Mouse (Mus musculus) lung, postnatal 0 days (tissue): Measurements from ENCODE around the gene Cnot2. TPM values are rescaled to one million over a fixed set of nuclear protein-coding genes. Genes with fewer than 3 reads are reported as not detected.
A peak's percentile ranks its signal among the peaks of the same experiment; 100 is the strongest.

Experiments used
- ATAC-seq: fragments of 200-750 bp; cut with Nextera tagmentation; 2 replicates; pipeline ENCODE4 v1.8.0; 2017; ENCODE audit warnings: moderate library complexity
- DNase-seq: peaks from one replicate; pipeline ENCODE4 v3.0.0-alpha.2; 2016; ENCODE audit warnings: low spot score
- H3K27ac ChIP-seq: fragments of 300-500 bp; sonication (generic); 2 replicates; pipeline ENCODE4 v1.5.1; 2014; ENCODE audit warnings: antibody characterized with exemption, mild to moderate bottlenecking, low read length, mixed read lengths
- H3K27me3 ChIP-seq: fragments of 300-500 bp; sonication (generic); replicated peaks from 2 replicates; pipeline ENCODE4 v1.6.1; 2014; ENCODE audit warnings: low read length, mixed read lengths; ENCODE audit not compliant: insufficient read depth
- H3K36me3 ChIP-seq: fragments of 300-500 bp; sonication (generic); 2 replicates; pipeline ENCODE4 v1.6.1; 2014; ENCODE audit warnings: low read length, mixed read lengths; ENCODE audit not compliant: insufficient read depth
- H3K4me1 ChIP-seq: fragments of 300-500 bp; sonication (generic); 2 replicates; pipeline ENCODE4 v1.6.1; 2014; ENCODE audit warnings: antibody characterized with exemption, low read depth, low read length, mixed read lengths; ENCODE audit not compliant: insufficient read depth
- H3K4me2 ChIP-seq: fragments of 300-500 bp; sonication (generic); replicated peaks from 2 replicates; pipeline ENCODE4 v1.6.1; 2014; ENCODE audit warnings: low read depth, mild to moderate bottlenecking, low read length, moderate library complexity, mixed read lengths
- H3K4me3 ChIP-seq: fragments of 300-500 bp; sonication (generic); 2 replicates; pipeline ENCODE4 v1.5.1; 2014; ENCODE audit warnings: low read depth, low read length
- H3K9ac ChIP-seq: fragments of 300-500 bp; sonication (generic); replicated peaks from 2 replicates; pipeline ENCODE4 v1.6.1; 2014; ENCODE audit warnings: low read depth, mild to moderate bottlenecking
- H3K9me3 ChIP-seq: fragments of 300-500 bp; sonication (generic); 2 replicates; pipeline ENCODE4 v1.6.1; 2016; ENCODE audit warnings: low read length, mixed read lengths
- CTCF ChIP-seq: IDR thresholded peaks from 2 replicates; pipeline ENCODE4 v1.5.1; 2016; ENCODE audit warnings: antibody characterized with exemption, mild to moderate bottlenecking
- EP300 ChIP-seq: IDR thresholded peaks from 2 replicates; pipeline ENCODE4 v1.6.1; 2016; ENCODE audit warnings: antibody characterized with exemption, mild to moderate bottlenecking, control low read depth
- WGBS: fragments of 180-500 bp; shearing (Covaris S2); extraction: QIAGEN DNeasy Blood & Tissue Kit; methylation state at CpG from one replicate; pipeline ENCODE4 v1.1.7; 2014; 5-methylcytosine and 5-hydroxymethylcytosine counted together
- polyA plus RNA-seq: library from polyadenylated mRNA; unstranded; fragments of >200 nt; fragmentation: Nextera tagmentation; extraction: Ambion mirVana; gene quantifications from 2 replicates; pipeline ENCODE4 v1.2.1, GENCODE M21; 2015

Cnot2 gene
- polyA plus RNA-seq, 1 experiment from 2014 or later = 47.3 TPM

DNA sequence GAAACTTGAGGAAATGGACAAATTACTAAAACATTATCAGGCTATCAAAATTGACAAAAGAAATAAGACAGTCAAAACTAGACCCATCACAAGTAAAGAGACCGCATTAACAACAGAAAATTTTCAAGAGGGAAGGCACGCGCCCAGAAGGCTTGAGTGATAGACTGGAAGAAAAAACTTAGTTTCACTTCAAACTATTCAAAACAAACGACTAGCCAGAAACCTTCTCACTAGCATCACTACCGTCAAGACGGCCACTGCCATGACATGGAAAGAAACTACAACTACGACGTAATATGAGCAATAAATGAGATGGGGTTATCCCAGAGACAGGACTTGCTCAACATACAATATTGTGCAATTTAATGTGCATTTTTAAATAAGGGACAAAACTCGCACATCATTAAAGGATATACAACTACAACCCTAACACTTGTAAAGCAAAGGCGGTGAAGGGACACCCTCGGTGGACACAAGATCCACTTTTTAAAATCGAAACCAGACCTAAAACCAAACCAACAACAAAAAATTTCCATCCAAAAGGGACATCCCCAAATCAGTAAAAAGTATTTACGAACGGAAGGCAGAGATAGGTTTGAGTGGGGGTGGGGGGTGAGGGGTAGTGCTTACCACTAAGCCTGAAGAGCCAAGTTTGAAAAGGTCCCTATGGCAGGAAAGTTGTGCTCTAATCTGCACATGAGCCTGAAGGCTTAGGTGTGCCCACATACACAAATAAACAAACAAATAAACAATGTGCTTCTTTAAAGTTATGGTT lies 16.3 kb downstream of the Cnot2 start:
- Histone ChIP-seq H3K36me3 (no peaks in the 10 kb centered on the region), H3K27me3 (no peaks in the 10 kb centered on the region), H3K4me2 (no peak overlapping the region), H3K27ac (no peak overlapping the region), H3K4me3 (no peak overlapping the region), H3K9me3 (no peaks in the 10 kb centered on the region), H3K4me1 (no peaks in the 10 kb centered on the region; the same call in 1 of the 2 replicates), H3K9ac (no peak overlapping the region)
- 77% methylated on average over 14 of the region's 14 CpGs for WGBS
- peak; percentile 15 for DNase-seq
- no peak for TF ChIP-seq EP300
- no peak for TF ChIP-seq CTCF
- no peak for ATAC-seq

DNA sequence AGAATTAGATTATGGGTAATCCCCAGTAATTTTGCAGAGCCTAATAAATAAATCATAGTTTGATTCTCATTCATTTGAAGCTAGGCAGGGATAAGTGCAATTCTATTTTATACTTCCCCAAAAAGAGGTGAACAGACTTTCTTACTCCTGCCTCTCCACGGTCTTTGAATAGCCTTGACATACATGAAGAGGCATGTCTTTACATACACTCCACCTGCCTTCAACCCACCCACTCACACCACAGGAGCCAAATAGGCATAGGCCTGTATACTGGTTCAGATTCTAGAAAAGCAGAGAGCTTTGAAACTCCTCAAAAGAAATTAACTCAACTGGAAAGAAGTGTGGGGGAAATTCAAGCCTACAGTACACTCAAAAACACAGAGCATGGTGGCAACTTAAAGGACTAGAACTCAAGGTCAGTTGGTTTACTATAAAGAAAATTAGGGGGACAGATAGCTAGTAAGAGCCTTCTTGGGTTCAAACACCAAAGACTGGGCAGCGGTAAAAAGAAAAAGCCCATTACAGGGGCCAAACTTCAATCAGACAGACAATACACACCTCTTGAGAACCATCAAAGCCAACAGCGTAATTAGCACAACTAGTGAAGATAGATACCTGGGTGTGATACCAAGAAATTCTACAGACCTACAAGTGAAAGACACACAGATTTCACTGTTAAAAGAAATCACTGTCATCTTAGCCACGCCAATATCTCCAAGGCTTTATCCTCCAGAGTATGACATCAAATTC lies 18.4 kb downstream of the Cnot2 start:
- Histone ChIP-seq H3K4me3 (no peak overlapping the region), H3K4me2 (no peak overlapping the region), H3K9me3 (no peaks in the 10 kb centered on the region), H3K27ac (no peak overlapping the region), H3K9ac (no peak overlapping the region), H3K4me1 (no peaks in the 10 kb centered on the region; the same call in 1 of the 2 replicates), H3K27me3 (no peaks in the 10 kb centered on the region), H3K36me3 (no peaks in the 10 kb centered on the region)
- ATAC-seq = no peak
- WGBS = 75% methylated on average over 4 of the region's 4 CpGs
- no peak for TF ChIP-seq CTCF
- no peak for DNase-seq

DNA sequence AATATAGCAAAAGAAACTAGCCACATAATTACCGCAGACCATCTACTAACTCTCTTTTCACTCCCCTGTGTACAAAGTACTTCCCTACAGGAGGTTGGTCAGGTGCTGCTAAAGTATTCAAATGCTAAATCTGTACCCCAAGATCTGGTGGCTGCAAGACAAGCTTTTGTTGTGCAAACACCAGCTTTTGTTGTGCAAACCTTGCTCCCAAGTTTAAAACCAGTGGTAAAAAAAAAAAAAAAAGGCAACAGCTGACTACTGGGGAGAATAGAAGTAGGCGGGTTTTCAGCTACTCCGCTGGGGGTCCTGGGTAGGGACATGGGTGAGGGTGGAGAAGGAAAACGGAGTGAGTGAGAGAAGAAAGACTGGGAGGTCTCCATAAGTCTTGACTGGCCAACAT lies 19.1 kb downstream of the Cnot2 start:
- Histone ChIP-seq H3K4me2 (no peak overlapping the region), H3K27me3 (no peaks in the 10 kb centered on the region), H3K4me3 (no peak overlapping the region), H3K4me1 (no peaks in the 10 kb centered on the region; the same call in 1 of the 2 replicates), H3K36me3 (no peaks in the 10 kb centered on the region), H3K27ac (no peak overlapping the region), H3K9ac (no peak overlapping the region), H3K9me3 (no peaks in the 10 kb centered on the region)
- WGBS = 53% methylated on average over 4 of the region's 4 CpGs
- peak; percentile 15 for DNase-seq
- no peak for TF ChIP-seq EP300
- TF ChIP-seq CTCF = no peak
- ATAC-seq = no peak

DNA sequence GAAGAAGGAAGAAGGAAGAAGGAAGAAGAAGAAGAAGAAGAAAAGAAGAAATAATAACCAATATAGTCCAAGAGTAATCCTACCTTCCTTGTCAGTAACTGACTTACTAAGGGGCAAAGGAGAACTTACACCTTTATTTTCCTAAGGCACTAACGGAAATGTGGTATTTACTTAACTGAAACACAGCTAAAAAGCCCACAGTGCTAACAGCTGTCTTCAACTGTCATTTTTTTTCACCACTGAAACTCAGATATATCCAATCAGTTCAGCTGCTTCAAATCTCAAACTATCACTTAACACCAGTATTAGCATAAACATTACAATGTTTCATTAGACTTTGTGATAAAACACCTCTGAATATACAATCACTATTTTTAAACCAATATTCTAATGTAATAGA lies 22.1 kb downstream of the Cnot2 start:
- ATAC-seq (no peak), DNase-seq (no peak)
- Histone ChIP-seq H3K4me3 (no peak overlapping the region), H3K9ac (no peak overlapping the region), H3K27ac (no peak overlapping the region), H3K4me1 (no peaks in the 10 kb centered on the region; the same call in 1 of the 2 replicates), H3K9me3 (no peaks in the 10 kb centered on the region), H3K4me2 (no peak overlapping the region), H3K27me3 (no peaks in the 10 kb centered on the region), H3K36me3 (no peaks in the 10 kb centered on the region)
- WGBS = 30% methylated on average over 1 of the region's 1 CpGs
- no peak for TF ChIP-seq CTCF
- TF ChIP-seq EP300 = no peak

DNA sequence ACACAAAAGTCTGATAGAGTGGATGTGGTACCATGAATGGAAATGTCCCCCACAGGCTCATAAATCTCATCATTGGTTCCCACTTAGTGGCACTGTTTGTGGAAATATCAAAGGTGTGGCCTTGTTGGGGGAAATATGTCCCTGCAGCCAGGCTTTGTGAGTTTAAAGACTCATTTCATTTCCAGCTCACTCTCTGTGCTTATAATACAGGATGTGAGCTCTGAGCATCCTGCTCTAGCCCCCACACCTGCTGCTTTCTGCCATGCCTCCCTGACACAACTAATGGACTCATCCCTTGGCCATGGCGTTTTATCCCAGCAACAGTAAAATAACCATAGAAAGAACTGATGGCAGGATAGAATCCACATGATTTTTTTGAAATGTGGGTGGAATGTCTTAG lies 24.1 kb downstream of the Cnot2 start:
- no peak for DNase-seq
- 93% methylated on average over 1 of the region's 1 CpGs for WGBS
- Histone ChIP-seq H3K27ac (no peak overlapping the region), H3K9me3 (no peaks in the 10 kb centered on the region), H3K9ac (no peak overlapping the region), H3K4me2 (no peak overlapping the region), H3K36me3 (no peaks in the 10 kb centered on the region), H3K27me3 (no peaks in the 10 kb centered on the region), H3K4me3 (no peak overlapping the region), H3K4me1 (no peaks in the 10 kb centered on the region; the same call in 1 of the 2 replicates)
- TF ChIP-seq CTCF (no peak), EP300 (no peak)
- no peak for ATAC-seq

DNA sequence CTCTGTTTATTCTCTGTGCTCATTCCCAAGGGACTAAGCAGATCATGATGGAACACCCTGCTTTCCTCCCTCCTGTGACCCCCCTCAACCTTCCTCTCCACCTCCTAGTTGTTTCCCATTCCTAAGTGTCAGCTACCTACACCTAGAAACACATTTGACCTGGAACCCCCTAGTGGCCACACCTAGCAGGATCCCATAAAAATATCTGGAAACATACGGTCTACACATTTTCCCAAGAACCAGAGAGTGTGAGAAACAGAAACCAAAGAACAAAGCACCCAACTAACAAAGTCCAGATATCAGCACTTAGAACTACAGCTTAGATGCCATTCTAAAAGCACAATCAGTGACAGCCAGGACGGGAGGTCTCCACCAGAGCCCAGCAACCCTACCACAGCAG lies 26.9 kb downstream of the Cnot2 start:
- no peak overlapping the region for H3K9ac ChIP-seq
- ATAC-seq (no peak), DNase-seq (no peak)
- no peaks in the 10 kb centered on the region for H3K36me3 ChIP-seq
- WGBS = 59% methylated on average over 2 of the region's 2 CpGs
- no peaks in the 10 kb centered on the region for H3K4me1 ChIP-seq
- H3K4me2 ChIP-seq = no peak overlapping the region
- H3K27ac ChIP-seq = no peak overlapping the region
- no peaks in the 10 kb centered on the region for H3K27me3 ChIP-seq
- H3K4me3 ChIP-seq = no peak overlapping the region
- TF ChIP-seq EP300 (no peak), CTCF (peak; percentile 52)
- H3K9me3 ChIP-seq = no peaks in the 10 kb centered on the region
